Mouse (Mus musculus): Measurements from ENCODE around the gene Shq1. TPM values are rescaled to one million over a fixed set of nuclear protein-coding genes. Genes with fewer than 3 reads are reported as not detected.

Gene Shq1
- polyA plus RNA-seq, 1 experiment from 2014 or later, result 15.3 TPM

GRCm38 (mm10) chr6:100705366-100705811 lies 34.4 kb upstream of the Shq1 start:
- Histone ChIP-seq H3K4me3 (replicated peaks) (peak overlapping the region; percentile 52), H3K27ac (no peak overlapping the region), H3K9me3 (replicated peaks) (no peaks in the 10 kb centered on the region), H3K4me2 (peak overlapping the region; percentile 65), H3K27me3 (peaks cover 36% of the 10 kb centered on the region), H3K4me1 (replicated peaks) (peaks cover 4% of the 10 kb centered on the region), H3K36me3 (no peaks in the 10 kb centered on the region), H3K9ac (no peak overlapping the region)
- WGBS (ENCODE audit: insufficient replicate concordance), result 3% methylated on average over 15 of the region's 15 CpGs
- no peak for DNase-seq
- ATAC-seq (ENCODE audit: low read depth), result no peak

GRCm38 (mm10) chr6:100704574-100705365 lies 33.8 kb upstream of the Shq1 start, which contains the start of gene Gxylt2:
Gene Gxylt2 (plus strand): TSS chr6:100704734.
- no peaks in the 10 kb centered on the region for H3K9me3 ChIP-seq (replicated peaks)
- no peak within 1 kb of the TSS for H3K9ac ChIP-seq
- ATAC-seq (ENCODE audit: low read depth) (no peak), DNase-seq (no peak)
- peak within 1 kb of the TSS; percentile 52 for H3K4me3 ChIP-seq (replicated peaks)
- WGBS (ENCODE audit: insufficient replicate concordance), result 2% methylated on average over 71 of the region's 77 CpGs
- no peak within 1 kb of the TSS for H3K27ac ChIP-seq
- peaks cover 4% of the 10 kb centered on the region for H3K4me1 ChIP-seq (replicated peaks)
- H3K27me3 ChIP-seq, result peaks cover 36% of the 10 kb centered on the region
- no peaks in the 10 kb centered on the region for H3K36me3 ChIP-seq
- H3K4me2 ChIP-seq, result peak within 1 kb of the TSS; percentile 65

GRCm38 (mm10) chr6:100704197-100704573 lies 33.2 kb upstream of the Shq1 start:
- peak overlapping the region; percentile 52 for H3K4me3 ChIP-seq (replicated peaks)
- DNase-seq, result no peak
- H3K36me3 ChIP-seq, result no peaks in the 10 kb centered on the region
- peaks cover 4% of the 10 kb centered on the region for H3K4me1 ChIP-seq (replicated peaks)
- H3K27ac ChIP-seq, result no peak overlapping the region
- H3K9ac ChIP-seq, result no peak overlapping the region
- ATAC-seq (ENCODE audit: low read depth), result no peak
- H3K27me3 ChIP-seq, result peaks cover 36% of the 10 kb centered on the region
- peak overlapping the region; percentile 65 for H3K4me2 ChIP-seq
- H3K9me3 ChIP-seq (replicated peaks), result no peaks in the 10 kb centered on the region
- 35% methylated on average over 8 of the region's 8 CpGs for WGBS (ENCODE audit: insufficient replicate concordance)

GRCm38 (mm10) chr6:100700774-100701173 lies 29.8 kb upstream of the Shq1 start:
- H3K4me2 ChIP-seq, result no peak overlapping the region
- no peak overlapping the region for H3K9ac ChIP-seq
- ATAC-seq (ENCODE audit: low read depth) (no peak), DNase-seq (no peak)
- WGBS (ENCODE audit: insufficient replicate concordance), result 72% methylated on average over 5 of the region's 5 CpGs
- no peaks in the 10 kb centered on the region for H3K36me3 ChIP-seq
- H3K4me3 ChIP-seq (replicated peaks), result no peak overlapping the region
- peaks cover 28% of the 10 kb centered on the region for H3K27me3 ChIP-seq
- H3K9me3 ChIP-seq (replicated peaks), result no peaks in the 10 kb centered on the region
- peaks cover 4% of the 10 kb centered on the region for H3K4me1 ChIP-seq (replicated peaks)
- no peak overlapping the region for H3K27ac ChIP-seq

DNA sequence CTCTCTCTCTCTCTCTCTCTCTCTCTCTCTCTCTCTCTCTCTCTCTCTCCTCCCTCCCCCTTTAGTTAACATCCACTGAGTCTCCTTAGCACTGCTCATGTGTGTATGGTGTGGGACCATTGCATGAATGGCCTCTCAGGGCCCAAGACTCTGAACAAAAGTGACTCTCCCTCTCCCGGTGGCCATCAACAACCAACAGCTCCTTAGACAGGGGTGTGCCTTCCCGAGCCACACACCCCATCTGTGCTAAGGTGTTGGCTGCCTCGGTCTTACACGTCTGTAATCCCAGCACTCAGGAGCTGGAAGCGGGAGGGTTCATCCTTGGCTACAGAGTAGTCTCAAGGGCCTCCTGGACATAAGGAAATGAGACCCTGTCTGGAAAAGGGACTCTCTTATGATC lies 29.0 kb upstream of the Shq1 start:
- ATAC-seq (ENCODE audit: low read depth), result no peak
- H3K27me3 ChIP-seq, result peaks cover 21% of the 10 kb centered on the region
- no peaks in the 10 kb centered on the region for H3K4me1 ChIP-seq (replicated peaks)
- 75% methylated on average over 5 of the region's 5 CpGs for WGBS (ENCODE audit: insufficient replicate concordance)
- H3K9me3 ChIP-seq (replicated peaks), result no peaks in the 10 kb centered on the region
- no peak overlapping the region for H3K4me3 ChIP-seq (replicated peaks)
- no peak overlapping the region for H3K4me2 ChIP-seq
- H3K27ac ChIP-seq, result no peak overlapping the region
- no peak for DNase-seq
- H3K9ac ChIP-seq, result no peak overlapping the region
- H3K36me3 ChIP-seq, result no peaks in the 10 kb centered on the region

GRCm38 (mm10) chr6:100686341-100686740 lies 15.4 kb upstream of the Shq1 start:
- Histone ChIP-seq H3K27ac (no peak overlapping the region), H3K4me3 (replicated peaks) (no peak overlapping the region), H3K4me2 (no peak overlapping the region), H3K9me3 (replicated peaks) (no peaks in the 10 kb centered on the region), H3K9ac (no peak overlapping the region), H3K27me3 (no peaks in the 10 kb centered on the region), H3K36me3 (no peaks in the 10 kb centered on the region), H3K4me1 (replicated peaks) (no peaks in the 10 kb centered on the region)
- WGBS (ENCODE audit: insufficient replicate concordance), result 46% methylated on average over 2 of the region's 2 CpGs
- ATAC-seq (ENCODE audit: low read depth) (no peak), DNase-seq (no peak)

DNA sequence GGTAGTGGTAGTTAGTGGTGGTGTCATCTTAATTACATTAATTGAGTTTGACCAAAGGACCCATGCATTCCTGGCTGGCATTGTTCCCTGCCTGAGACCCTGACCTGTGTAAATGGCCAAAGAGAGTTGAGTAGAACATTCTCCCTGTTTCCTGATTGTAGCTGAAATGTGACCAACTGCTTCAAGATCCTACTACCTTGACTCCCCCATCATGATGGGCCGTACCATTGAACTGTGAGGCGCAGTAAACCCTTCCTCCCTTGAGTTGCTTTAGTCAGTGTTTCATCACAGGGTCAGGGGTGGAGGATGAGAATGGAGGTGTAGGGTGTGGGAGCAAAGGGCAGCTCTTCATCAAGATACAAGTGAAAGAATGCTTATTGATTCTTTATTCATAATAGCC lies 7.7 kb upstream of the Shq1 start:
- 79% methylated on average over 2 of the region's 2 CpGs for WGBS (ENCODE audit: insufficient replicate concordance)
- Histone ChIP-seq H3K9me3 (replicated peaks) (no peaks in the 10 kb centered on the region), H3K27ac (no peak overlapping the region), H3K27me3 (no peaks in the 10 kb centered on the region), H3K4me2 (no peak overlapping the region), H3K4me3 (replicated peaks) (no peak overlapping the region), H3K4me1 (replicated peaks) (no peaks in the 10 kb centered on the region), H3K9ac (no peak overlapping the region), H3K36me3 (no peaks in the 10 kb centered on the region)
- DNase-seq, result no peak
- no peak for ATAC-seq (ENCODE audit: low read depth)

DNA sequence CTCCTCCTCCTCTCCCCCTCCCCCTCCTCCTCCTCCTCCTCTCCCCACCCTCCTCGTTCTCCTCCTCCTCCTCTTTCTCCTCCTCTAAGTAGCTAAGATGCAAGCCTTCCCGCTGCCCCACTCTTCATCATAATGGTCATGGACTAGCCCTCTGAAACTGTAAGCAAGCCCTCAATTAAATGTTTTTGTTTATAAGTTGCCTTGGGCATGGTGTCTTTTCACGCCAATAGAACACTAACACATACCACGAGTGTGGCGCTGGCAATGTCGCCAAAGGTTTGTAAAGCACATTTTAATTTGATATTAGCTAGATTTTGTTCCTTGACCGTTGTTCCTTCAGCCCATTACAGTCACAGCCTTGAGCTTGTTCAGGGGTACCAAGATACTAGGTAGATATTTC lies 5.5 kb upstream of the Shq1 start:
- no peak for DNase-seq
- peaks cover 2% of the 10 kb centered on the region; the same call in 1 of the 2 replicates for H3K4me1 ChIP-seq (replicated peaks)
- WGBS (ENCODE audit: insufficient replicate concordance), result 84% methylated on average over 7 of the region's 7 CpGs

GRCm38 (mm10) chr6:100674974-100675373 lies 4.0 kb upstream of the Shq1 start:
- WGBS (ENCODE audit: insufficient replicate concordance), result 16% methylated on average over 6 of the region's 6 CpGs
- H3K4me1 ChIP-seq (replicated peaks), result peaks cover 10% of the 10 kb centered on the region
- no peak overlapping the region for H3K9ac ChIP-seq
- H3K4me3 ChIP-seq (replicated peaks), result no peak overlapping the region
- no peak overlapping the region for H3K4me2 ChIP-seq
- DNase-seq, result no peak
- no peaks in the 10 kb centered on the region for H3K9me3 ChIP-seq (replicated peaks)
- H3K27ac ChIP-seq, result no peak overlapping the region
- no peaks in the 10 kb centered on the region for H3K36me3 ChIP-seq
- ATAC-seq (ENCODE audit: low read depth), result no peak
- no peaks in the 10 kb centered on the region for H3K27me3 ChIP-seq

More for the DNA sequence above, 5.5 kb upstream of the Shq1 start:
- ATAC-seq (ENCODE audit: low read depth), result no peak
- no peak overlapping the region for H3K4me2 ChIP-seq
- H3K27me3 ChIP-seq, result no peaks in the 10 kb centered on the region
- no peaks in the 10 kb centered on the region for H3K9me3 ChIP-seq (replicated peaks)
- no peak overlapping the region for H3K9ac ChIP-seq
- no peak overlapping the region for H3K4me3 ChIP-seq (replicated peaks)
- no peaks in the 10 kb centered on the region for H3K36me3 ChIP-seq
- H3K27ac ChIP-seq, result no peak overlapping the region

DNA sequence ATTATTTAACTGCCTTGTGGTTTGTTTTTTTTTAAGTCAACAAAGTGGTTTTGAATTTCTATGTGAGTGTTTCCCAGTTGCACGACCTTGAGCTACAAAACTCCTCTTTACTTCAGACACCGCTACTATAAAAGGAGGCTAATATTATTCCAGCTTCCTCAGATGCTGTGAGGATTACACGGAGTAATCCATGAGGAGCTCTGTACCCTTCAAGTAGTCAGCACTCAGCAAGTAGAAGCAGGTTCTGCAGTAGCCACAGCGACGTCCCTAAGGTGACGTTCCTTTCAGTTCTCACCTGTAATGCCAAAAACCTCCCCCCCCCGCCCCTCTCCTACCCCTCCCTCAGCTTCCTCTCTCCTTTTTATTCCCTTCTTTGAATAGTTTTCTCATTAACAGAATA lies 444 bp upstream of the Shq1 start:
- Histone ChIP-seq H3K4me3 (replicated peaks) (peak overlapping the region; percentile 94), H3K27ac (no peak overlapping the region), H3K9me3 (replicated peaks) (no peaks in the 10 kb centered on the region), H3K36me3 (no peaks in the 10 kb centered on the region), H3K27me3 (no peaks in the 10 kb centered on the region), H3K4me2 (peak overlapping the region; percentile 88), H3K4me1 (replicated peaks) (peaks cover 23% of the 10 kb centered on the region), H3K9ac (peak overlapping the region; percentile 1; the same call in 1 of the 2 replicates)
- 11% methylated on average over 7 of the region's 7 CpGs for WGBS (ENCODE audit: insufficient replicate concordance)
- no peak for DNase-seq
- no peak for ATAC-seq (ENCODE audit: low read depth)

- peak overlapping the region; percentile 94 for H3K4me3 ChIP-seq (replicated peaks)
- peak overlapping the region; percentile 88 for H3K4me2 ChIP-seq
- peak overlapping the region; percentile 78 for H3K27ac ChIP-seq
- no peaks in the 10 kb centered on the region for H3K27me3 ChIP-seq
- H3K4me1 ChIP-seq (replicated peaks), result peaks cover 23% of the 10 kb centered on the region
- H3K36me3 ChIP-seq, result no peaks in the 10 kb centered on the region
- peak; percentile 68 for DNase-seq
- WGBS (ENCODE audit: insufficient replicate concordance), result 1% methylated on average over 32 of the region's 32 CpGs
- no peaks in the 10 kb centered on the region for H3K9me3 ChIP-seq (replicated peaks)
- H3K9ac ChIP-seq, result peak overlapping the region; percentile 89
- peak; percentile 84 for ATAC-seq (ENCODE audit: low read depth)
Observed at GRCm38 (mm10) chr6:100670370-100670841, 551 bp downstream of the Shq1 start.

DNA sequence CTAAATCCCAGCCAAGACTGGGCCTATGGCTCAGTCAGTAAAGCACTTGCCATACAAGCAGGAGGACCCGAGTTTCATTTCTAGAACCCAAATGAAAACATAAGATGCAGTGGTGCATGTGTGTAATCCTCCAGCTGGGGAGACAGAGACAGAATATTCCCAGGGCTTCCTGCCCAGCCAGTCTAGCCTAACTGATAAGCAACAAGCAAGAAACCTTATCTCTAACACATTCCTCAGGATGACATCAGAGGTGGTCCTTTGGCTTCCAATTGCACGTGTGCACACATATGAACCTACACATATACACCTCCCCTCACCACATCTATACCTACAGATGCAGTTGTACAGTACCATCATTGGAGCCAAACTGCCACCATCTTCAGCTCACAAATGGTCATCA lies 2.1 kb downstream of the Shq1 start:
- H3K9me3 ChIP-seq (replicated peaks), result no peaks in the 10 kb centered on the region
- ATAC-seq (ENCODE audit: low read depth), result no peak
- peaks cover 23% of the 10 kb centered on the region for H3K4me1 ChIP-seq (replicated peaks)
- no peaks in the 10 kb centered on the region for H3K27me3 ChIP-seq
- no peak overlapping the region for H3K9ac ChIP-seq
- whole genome bisulfite sequencing (ENCODE audit: insufficient replicate concordance), result 23% methylated on average over 2 of the region's 2 CpGs
- peaks cover 13% of the 10 kb centered on the region for H3K36me3 ChIP-seq
- no peak overlapping the region for H3K27ac ChIP-seq
- no peak overlapping the region for H3K4me2 ChIP-seq
- DNase-seq, result no peak
- H3K4me3 ChIP-seq (replicated peaks), result no peak overlapping the region
